Mouse (Mus musculus): ENCODE data around the gene Sigmar1. TPM values are rescaled to one million over a fixed set of nuclear protein-coding genes. Genes with fewer than 3 reads are reported as not detected.
A peak's percentile ranks its signal among the peaks of the same experiment; 100 is the strongest.
"Not testable (repeated sequence)": the region's sequence is repeated elsewhere in the genome, so short reads cannot be mapped to it uniquely, and the experiment has no call there.

The Sigmar1 gene
- polyA plus RNA-seq, 1 experiment from 2014 or later: 57.8 TPM

DNA sequence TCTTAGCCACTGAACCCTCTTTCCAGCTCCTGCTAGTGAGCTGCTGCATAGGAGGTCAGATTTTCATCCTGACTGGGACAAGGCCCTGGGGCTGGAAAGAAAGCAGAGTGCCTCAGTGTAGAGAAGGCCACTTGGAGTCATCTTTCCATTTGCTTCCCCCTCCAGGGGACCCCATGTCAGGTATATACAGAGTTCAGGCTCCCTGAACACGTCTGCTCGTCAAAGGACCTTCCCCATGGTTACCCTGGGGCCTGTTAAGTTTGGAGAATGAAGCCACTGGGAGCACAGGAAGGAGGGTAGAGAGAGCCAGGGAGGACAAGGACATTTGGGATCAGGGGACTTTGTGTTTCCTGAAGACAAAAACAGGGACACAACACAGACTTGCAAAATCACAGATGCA lies 53.7 kb downstream of the Sigmar1 start:
- not testable (repeated sequence) for H3K4me2 ChIP-seq; H3K9ac ChIP-seq; H3K36me3 ChIP-seq (replicated peaks); ATAC-seq (ENCODE audit: low FRiP score); H3K4me3 ChIP-seq (replicated peaks); H3K9me3 ChIP-seq; H3K27ac ChIP-seq
- Histone ChIP-seq H3K27me3 (peaks cover 31% of the 10 kb centered on the region), H3K4me1 (peaks cover 29% of the 10 kb centered on the region)
- WGBS: 72% methylated on average over 2 of the region's 2 CpGs

GRCm38 (mm10) chr4:41700224-41700623 lies 55.7 kb downstream of the Sigmar1 start:
- H3K36me3 ChIP-seq (replicated peaks); ATAC-seq (ENCODE audit: low FRiP score); H3K27ac ChIP-seq; H3K4me2 ChIP-seq; H3K4me3 ChIP-seq (replicated peaks); H3K9ac ChIP-seq; H3K9me3 ChIP-seq; H3K4me1 ChIP-seq: not testable (repeated sequence)
- WGBS: 100% methylated on average over 3 of the region's 8 CpGs
- H3K27me3 ChIP-seq: peaks cover 21% of the 10 kb centered on the region

GRCm38 (mm10) chr4:41699783-41700182 lies 56.2 kb downstream of the Sigmar1 start, which contains the start of gene Il11ra1:
Gene Il11ra1, plus strand, starts transcription at chr4:41699989.
- H3K9ac ChIP-seq; H3K4me1 ChIP-seq; H3K36me3 ChIP-seq (replicated peaks); H3K4me3 ChIP-seq (replicated peaks); H3K27ac ChIP-seq; ATAC-seq (ENCODE audit: low FRiP score); H3K9me3 ChIP-seq: not testable (repeated sequence)
- 82% methylated on average over 10 of the region's 10 CpGs for WGBS
- Histone ChIP-seq H3K4me2 (peak within 1 kb of the TSS; percentile 38; the same call in 1 of the 2 replicates), H3K27me3 (peaks cover 17% of the 10 kb centered on the region; the same call in 1 of the 2 replicates)

- H3K36me3 ChIP-seq (replicated peaks); H3K9ac ChIP-seq; H3K4me1 ChIP-seq; H3K27ac ChIP-seq; H3K9me3 ChIP-seq; H3K27me3 ChIP-seq; ATAC-seq (ENCODE audit: low FRiP score); H3K4me3 ChIP-seq (replicated peaks): not testable (repeated sequence)
- 7% methylated on average over 24 of the region's 32 CpGs for WGBS
- peak overlapping the region; percentile 38; the same call in 1 of the 2 replicates for H3K4me2 ChIP-seq
Observed at GRCm38 (mm10) chr4:41698421-41699016, 57.4 kb downstream of the Sigmar1 start.

DNA sequence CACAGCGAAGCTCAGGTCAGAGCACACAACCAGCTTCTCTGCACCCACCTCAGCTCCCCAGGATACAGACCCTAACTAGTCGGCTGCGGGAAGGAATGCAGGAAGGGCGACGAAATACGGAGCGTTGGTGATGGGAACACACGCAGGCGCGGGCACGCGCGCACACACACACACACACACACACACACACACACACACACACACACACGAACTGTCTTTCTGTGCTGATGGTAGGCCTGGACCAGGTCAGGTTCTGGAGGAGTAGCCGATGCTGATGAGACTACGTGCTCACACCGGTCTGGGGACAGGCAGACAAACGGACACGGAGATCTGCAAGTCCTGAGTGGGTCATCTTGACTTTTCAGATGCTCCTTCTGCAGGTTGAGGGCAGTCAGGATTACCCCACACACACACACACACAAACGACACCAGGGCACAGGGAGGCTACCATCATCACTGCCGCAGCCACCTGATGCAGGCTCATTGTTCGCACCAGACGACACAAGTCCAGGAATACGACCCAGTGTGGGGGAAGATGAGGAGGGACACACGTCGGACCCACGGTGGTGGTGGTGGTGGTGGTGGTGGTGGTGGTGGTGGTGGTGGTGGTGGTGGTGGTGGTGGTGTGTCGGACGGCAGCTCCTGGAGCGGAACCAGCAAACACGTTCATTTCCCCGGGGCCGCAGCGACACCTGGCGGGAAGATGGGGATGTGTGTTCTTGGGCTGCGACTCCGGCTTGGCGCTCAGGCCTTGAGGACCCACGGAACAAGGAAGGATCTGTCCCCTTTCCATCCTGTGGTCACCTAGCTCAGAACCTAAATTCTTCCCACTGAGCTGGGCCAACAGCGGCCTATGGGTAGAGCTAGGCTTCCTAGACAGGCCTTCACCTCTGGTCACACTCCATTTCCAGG lies 58.8 kb downstream of the Sigmar1 start, which contains the start of gene Cntfr:
Cntfr (minus strand) TSS at position 160 of the 912 bp plus-strand sequence.
- H3K36me3 ChIP-seq (replicated peaks); H3K27me3 ChIP-seq; H3K9ac ChIP-seq; H3K27ac ChIP-seq; H3K9me3 ChIP-seq; H3K4me1 ChIP-seq; H3K4me3 ChIP-seq (replicated peaks); ATAC-seq (ENCODE audit: low FRiP score): not testable (repeated sequence)
- 14% methylated on average over 29 of the region's 40 CpGs for WGBS
- H3K4me2 ChIP-seq: peak within 1 kb of the TSS; percentile 47

- not testable (repeated sequence) for H3K9ac ChIP-seq; H3K27me3 ChIP-seq; H3K36me3 ChIP-seq (replicated peaks); H3K4me3 ChIP-seq (replicated peaks); H3K9me3 ChIP-seq; H3K4me2 ChIP-seq; H3K27ac ChIP-seq; ATAC-seq (ENCODE audit: low FRiP score); H3K4me1 ChIP-seq
- WGBS: 4% methylated on average over 14 of the region's 15 CpGs
Observed at GRCm38 (mm10) chr4:41696452-41696851, 59.5 kb downstream of the Sigmar1 start.

DNA sequence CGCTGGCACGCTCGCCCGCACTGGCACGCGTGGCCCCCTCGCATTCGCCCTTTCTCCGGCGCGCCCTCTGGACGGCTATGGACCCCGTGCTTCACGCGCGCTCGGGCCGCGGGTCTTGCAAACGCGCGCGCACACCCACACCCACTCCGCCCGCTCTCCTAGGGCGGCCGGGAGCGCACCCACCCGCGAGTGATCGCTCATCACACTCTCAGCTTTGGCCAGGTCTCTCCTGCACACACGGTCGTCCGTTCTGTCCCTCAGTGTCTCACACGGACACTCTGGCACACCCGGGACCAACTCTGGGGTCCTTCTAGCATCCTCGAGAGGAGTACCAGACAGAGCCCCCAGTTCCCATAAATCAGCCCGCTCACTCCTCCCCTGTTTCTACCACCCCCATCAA lies 60.2 kb downstream of the Sigmar1 start:
- peak overlapping the region; percentile 47 for H3K4me2 ChIP-seq
- not testable (repeated sequence) for H3K27ac ChIP-seq; H3K27me3 ChIP-seq; H3K36me3 ChIP-seq (replicated peaks); H3K4me1 ChIP-seq; ATAC-seq (ENCODE audit: low FRiP score); H3K9ac ChIP-seq; H3K9me3 ChIP-seq
- WGBS: under 1% methylated on average over 18 of the region's 38 CpGs
- peak overlapping the region; percentile 19; the same call in 1 of the 2 replicates for H3K4me3 ChIP-seq (replicated peaks)

DNA sequence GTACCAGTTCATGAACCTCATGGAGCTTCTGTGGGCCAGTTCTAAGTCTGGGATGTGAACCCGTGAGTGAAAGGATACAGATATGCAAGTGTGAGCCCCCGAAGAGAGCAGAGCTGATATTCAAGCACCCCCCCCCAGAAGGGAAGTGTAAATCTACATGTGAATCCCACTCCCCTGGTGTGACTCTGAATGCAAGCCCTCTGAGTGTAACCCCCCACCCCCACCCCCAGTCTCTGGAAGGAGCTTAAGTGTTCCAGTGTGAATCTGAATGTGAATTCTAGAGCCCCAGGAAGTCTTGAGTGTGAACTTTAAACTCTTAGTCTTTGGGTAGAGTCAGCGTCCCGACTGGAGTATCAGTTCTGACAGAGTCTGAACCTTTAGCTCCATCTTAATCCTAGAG lies 62.4 kb downstream of the Sigmar1 start:
- ATAC-seq (ENCODE audit: low FRiP score); H3K27ac ChIP-seq; H3K27me3 ChIP-seq; H3K9me3 ChIP-seq; H3K9ac ChIP-seq; H3K36me3 ChIP-seq (replicated peaks): not testable (repeated sequence)
- Histone ChIP-seq H3K4me2 (peak overlapping the region; percentile 48), H3K4me1 (peaks cover 13% of the 10 kb centered on the region), H3K4me3 (replicated peaks) (peak overlapping the region; percentile 19)
- WGBS: 4% methylated on average over 4 of the region's 4 CpGs

- H3K27ac ChIP-seq; H3K36me3 ChIP-seq (replicated peaks); H3K4me2 ChIP-seq; H3K27me3 ChIP-seq; H3K9me3 ChIP-seq; H3K4me3 ChIP-seq (replicated peaks); ATAC-seq (ENCODE audit: low FRiP score); H3K9ac ChIP-seq: not testable (repeated sequence)
- no CpG with 5 or more reads among the region's 4 CpGs for WGBS
- H3K4me1 ChIP-seq: peaks cover 30% of the 10 kb centered on the region
Observed at GRCm38 (mm10) chr4:41690014-41690413, 65.9 kb downstream of the Sigmar1 start.

- H3K36me3 ChIP-seq (replicated peaks); H3K4me3 ChIP-seq (replicated peaks); H3K27ac ChIP-seq; H3K9me3 ChIP-seq; H3K9ac ChIP-seq; H3K4me2 ChIP-seq; ATAC-seq (ENCODE audit: low FRiP score); H3K27me3 ChIP-seq: not testable (repeated sequence)
- H3K4me1 ChIP-seq: peaks cover 35% of the 10 kb centered on the region
- WGBS: 55% methylated on average over 1 of the region's 1 CpGs
Observed at GRCm38 (mm10) chr4:41688562-41688961, 67.4 kb downstream of the Sigmar1 start.
